Mouse (Mus musculus) CH12F3 (cell line): ENCODE data around the gene Plac9b.
"Not testable (repeated sequence)": the region's sequence is repeated elsewhere in the genome, so short reads cannot be mapped to it uniquely, and the experiment has no call there.

Experiments used
- in situ Hi-C: fragments of 300-500 bp; cut with MboI; formaldehyde crosslinking; loops from 2 replicates; pipeline ENCODE4 v1.14.3; 2020; ENCODE audit warnings: low sequenced_read_pairs

The Plac9b gene

DNA sequence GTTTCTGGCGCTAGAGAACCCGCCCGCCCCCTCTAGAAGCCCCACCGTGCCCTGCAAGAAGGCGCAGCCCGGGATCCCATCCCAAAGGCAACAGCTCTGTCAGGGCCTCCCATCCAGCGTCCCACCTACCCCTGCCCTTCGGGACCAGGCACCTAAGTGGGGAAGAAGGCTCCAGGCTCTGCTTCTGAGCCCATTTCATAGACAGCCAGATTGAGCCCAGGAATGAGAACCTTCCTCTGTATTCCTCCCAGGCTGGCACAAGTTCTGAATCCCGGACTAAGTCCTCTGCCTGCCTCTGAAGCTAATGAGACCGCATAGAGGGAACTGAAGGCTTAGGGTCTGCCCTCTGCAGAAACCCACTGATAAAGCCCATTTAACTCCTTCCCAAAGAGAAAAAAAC, at the start of gene Plac9b:
Gene Plac9b (minus strand): TSS at position 101 of the 400 bp plus-strand sequence.
- in situ Hi-C loops: not testable (repeated sequence)

DNA sequence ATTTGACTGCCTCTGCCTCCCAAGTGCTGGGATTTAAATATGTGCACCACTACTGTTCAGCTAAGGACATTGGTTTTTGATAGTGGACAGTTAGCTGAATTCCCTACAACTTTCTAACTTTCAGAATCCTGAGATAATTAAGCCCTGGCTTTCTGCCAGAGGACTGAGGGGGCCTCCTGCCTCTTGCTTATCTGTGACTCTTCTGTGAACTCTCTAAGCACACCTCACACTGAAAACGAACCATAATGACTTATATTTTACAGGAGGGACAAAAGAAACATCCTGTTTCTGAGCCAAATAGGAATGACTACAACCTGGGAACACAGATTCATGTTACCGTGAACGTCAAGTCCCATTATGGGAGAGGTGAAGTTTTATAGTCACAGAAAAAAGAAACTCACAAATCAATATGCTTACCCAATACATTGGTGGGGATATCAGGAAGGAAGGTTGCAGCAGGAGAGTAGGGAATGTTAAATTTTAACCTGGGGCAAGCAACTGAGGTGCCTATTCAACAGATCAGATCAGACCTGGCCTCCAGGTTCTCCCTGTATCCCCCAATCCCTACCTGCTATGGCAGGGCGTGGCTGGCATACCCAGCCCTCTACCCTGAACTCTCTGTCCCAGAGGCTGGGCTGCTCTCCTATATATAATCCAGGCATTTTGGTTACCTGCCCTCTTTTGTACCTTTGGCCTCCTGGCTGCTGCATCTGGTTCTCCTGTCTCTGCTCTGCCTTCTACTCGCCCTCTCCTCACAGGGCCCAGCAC, 34.1 kb upstream of the Plac9b start:
- in situ Hi-C loops: not testable (repeated sequence)

DNA sequence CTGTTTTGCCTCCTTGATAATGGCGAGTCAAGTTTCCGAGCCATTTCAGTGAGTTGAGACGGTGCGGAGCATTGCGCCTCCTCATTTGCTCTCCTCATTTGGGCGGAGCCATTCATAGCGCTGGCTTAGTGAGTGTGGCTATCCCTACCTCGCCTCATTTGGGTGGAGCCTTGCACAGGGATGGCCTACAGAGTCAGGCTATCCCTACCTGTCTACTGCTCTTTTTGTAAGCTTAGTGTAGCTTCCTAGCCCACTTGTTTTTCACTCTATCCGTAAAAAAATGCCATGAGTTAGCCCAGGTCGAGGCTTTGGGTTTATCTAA, 24.6 kb upstream of the Plac9b start, which contains the start of gene Tmem254b:
Gene Tmem254b (minus strand): TSS at position 116 of the 322 bp plus-strand sequence.
- in situ Hi-C loops: not testable (repeated sequence)

DNA sequence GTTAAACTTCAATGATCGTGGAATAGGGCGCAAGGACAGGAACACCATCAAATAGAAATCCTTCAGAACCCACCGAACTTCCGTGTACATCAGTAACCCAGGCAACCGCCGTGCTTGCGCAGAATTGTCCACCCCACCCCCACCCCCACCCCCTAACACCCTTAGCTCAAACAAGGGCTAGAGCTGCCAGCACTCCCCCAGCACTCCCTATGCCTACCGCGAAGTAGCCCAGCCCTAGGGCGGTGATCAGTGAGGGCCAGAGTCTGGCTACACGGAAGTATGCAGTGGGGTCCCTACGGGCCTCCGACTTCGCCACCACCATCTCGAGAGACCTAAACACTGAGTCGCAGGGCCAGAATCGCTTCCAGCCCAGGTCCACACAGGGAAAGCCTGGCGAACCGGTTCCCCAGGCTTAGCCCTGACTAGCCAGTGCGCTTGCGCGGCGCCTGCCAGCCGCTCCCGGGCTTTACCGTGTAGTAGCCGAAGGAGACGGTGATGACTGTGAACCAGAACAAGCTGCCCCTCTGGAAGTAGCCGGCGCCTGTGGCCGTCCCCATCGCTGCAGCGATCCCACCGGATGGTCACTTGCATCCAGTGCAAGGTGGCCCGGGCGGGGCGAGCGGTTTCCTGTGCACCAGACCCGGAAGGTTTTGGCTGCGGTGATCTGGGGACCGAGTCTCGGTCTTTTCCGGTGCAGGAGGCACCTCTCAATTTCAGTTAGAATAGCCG, 24.1 kb upstream of the Plac9b start:
- in situ Hi-C loops: not testable (repeated sequence)

DNA sequence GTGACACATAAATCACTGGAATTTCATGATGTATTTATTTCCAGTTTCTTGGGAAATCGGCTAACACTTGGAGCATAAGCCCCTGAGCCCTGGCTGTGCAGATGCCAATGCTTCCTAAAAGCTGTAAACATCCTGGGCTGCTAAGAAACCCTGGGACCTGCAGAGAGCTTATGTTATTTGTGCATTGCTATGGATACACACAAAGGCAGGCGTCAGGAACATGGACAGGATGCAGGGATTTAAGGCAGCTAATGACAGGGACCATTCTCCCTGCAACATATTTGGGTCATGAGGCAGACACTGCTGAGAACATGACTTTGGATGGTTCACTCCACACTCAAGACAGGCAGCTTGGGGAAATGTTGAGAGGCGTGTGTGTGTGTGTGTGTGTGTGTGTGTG, 15.6 kb upstream of the Plac9b start:
- in situ Hi-C loops: not testable (repeated sequence)

DNA sequence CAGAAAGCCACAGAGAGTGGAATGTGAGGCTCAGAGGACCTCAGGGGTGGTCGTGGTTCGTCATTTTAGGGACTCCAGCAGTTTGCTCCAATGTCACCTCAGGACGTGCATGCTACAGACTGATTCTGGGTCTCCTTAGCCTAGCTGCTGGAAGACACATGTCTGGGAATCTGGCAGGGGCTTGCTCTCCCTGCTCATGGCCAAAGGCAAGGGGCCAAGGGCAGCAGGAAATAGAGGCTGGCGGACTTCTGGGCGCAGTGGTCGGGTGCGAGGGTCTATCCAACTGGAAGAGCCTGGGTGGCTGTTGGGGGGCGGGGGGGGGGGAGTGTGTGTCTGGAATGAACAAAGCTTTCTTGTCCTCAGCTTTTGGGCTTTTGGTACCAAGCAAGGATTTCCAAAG, 6.1 kb upstream of the Plac9b start:
- in situ Hi-C loops: not testable (repeated sequence)

DNA sequence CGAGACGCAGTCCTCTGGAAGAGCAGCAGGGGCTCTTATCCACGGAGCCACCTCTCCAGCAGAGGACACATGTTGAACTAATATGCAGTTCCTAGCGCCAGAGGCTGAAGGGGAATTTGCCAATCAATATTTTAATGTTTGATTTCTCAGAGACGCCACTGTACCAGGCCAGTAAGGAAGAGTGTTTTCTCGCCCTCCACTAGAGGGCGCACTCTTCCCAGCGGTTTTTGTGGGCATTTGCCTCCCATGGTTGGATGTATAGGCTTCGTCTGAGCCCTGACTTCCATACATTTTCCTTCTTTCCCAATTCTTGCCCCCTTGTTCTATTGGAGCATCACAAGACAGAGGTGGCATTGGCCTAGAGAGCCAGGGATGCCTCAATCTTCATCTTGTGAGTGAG, 4.4 kb upstream of the Plac9b start:
- in situ Hi-C loops: not testable (repeated sequence)

DNA sequence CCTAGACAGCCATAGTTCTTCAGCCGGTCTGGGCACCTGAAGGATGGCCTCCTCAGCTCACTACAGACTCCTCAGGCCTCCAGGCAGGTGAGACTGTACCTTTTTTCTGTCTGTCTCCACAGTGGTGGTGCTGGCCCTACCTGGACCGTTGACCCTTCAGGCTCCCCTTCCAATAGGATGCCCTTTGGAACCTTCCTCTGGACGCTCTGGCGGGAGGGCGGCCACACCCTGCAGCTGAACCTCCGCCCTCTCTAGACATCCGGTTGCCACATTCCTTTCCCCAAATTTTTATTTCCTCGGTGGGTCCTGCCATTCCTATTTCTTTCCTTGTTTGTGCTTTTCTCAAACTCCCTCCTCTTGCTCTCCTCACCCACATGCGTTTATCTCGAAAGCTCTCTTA, 620 bp downstream of the Plac9b start:
- in situ Hi-C loops: not testable (repeated sequence)

DNA sequence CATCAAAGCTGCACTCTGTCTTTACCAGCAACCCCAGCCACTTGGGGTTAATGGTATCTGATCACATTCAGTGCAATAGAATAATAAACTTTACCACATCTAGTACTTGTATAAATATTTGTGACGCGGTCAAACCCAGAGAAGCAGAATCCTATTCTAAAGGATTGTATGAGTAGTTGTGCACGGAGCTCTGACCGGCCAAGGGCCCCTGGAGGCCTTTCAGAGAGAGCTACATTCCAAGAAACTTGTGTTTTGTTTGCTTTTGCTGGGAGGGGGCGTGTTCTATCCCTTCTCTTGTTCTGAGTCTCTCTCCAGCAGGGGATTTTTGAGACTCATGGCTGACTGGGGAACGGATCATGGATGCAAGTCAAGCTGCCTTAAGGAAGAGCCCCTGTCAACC, 7.3 kb downstream of the Plac9b start:
- in situ Hi-C loops: not testable (repeated sequence)

DNA sequence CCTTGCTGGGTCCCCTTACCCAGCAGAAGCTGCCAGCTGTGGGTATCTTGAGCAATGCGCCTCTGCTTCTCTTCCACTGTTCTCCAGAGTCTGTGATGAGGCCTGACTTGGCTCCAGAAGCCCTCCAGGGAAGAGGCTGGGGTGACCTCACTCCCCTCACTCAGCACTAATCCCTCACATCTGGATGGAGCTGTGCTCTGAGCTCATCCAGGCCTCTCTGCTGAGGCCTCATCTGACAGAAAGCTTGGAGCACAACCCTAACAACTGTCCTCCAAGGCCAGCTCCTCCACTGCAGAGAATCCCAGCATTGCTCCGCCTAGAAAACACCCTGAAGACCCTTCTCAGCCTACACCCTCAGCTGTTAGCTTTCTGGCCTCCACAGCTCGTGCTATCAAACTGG, 8.3 kb downstream of the Plac9b start:
- in situ Hi-C loops: not testable (repeated sequence)

DNA sequence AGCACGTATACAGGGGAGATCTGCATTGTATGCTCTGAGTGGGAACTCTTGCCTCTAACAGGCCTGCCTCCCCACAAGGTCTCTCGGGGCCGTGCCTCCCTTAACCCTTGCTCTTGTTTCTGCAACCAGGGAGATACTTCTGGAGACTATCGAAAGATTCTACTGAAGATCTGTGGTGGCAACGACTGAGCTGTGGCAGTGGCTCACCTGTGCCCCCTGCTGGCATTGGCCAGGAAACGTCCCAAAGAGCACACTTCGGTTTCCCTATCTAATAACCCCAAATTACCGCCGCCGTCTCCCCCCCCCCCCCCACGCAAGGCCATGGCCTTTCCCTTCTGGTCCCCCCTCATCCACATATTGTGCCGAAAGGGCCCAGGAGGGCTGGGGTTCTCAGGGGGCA, 17.0 kb downstream of the Plac9b start:
- in situ Hi-C loops: not testable (repeated sequence)

DNA sequence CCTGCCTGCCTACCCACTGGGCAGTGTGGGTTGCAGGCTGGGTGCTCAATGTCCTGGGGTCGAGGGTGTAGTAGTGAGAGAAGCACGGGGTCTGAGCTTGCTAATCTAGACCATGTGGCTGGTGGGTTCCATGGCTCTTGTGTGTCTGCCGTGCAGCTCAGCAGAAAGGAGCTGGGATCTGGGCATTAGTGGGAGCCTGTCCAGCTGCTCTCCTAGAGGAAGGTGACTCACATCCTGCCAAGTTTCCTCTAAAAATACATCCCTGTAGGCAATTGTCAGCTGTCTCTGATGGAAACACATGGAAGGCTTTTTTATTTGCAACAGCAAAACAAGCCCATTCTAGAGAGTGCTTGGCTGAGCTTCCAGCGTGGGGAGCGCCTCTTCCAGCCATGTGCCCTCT, 19.9 kb downstream of the Plac9b start:
- in situ Hi-C loops: not testable (repeated sequence)

DNA sequence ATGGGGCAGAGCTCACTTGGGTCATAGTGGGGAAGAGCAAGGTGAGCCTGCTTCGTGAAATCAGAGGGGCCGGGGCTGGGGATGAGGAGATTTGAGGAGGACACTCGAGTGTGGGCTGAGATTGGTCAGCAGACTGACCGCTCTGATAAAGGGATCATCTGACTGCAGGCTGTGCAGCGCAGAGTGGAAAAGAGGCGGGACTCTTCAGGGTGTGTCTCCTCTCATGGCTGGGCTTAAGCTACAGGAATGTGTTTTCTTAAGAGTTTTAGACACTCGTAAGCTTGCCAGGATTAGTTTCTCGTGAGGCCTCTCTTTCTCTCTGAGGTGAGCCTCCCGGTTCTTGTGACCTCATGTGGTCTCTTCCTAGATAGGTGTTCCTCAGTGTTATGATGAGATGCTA, 21.1 kb downstream of the Plac9b start:
- in situ Hi-C loops: not testable (repeated sequence)

DNA sequence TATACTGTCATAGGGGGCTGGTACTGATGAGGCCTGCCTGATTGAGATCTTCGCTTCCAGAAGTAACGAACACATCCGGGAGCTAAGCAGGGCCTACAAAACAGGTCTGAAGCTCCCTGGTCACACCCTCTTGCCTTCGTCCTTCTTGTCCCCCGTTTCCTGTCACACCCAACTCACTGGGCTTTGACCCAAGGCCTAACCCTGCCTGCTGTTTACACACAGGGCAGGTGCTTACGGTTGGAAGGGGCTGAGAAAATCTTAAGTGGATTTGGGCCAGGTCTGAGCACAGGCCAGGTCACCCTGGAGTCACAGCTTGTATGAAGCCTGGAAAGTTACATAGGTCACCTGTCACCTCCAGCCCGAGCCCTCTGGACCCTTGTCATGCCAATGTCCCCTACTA, 26.2 kb downstream of the Plac9b start:
- in situ Hi-C loops: not testable (repeated sequence)

DNA sequence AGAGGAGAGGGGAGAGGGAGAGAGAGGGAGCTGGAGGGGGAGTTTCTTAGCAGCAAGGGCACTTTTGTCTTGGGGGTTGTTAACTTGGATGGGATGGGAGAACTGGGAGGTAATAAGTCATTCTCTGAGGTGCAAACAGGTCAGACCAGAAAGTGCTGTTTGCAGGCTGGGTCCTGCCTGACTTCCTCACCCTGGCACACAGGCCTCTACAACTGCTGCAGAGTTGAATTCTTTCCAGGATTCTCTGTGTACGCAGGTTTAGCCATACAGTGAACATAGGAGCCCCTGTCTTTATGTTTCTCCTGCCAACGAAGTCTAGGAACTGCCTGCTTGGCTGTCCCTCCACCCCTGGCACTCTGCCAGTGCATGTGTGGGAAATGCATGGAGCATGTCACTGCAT, 35.2 kb downstream of the Plac9b start:
- in situ Hi-C loops: not testable (repeated sequence)

DNA sequence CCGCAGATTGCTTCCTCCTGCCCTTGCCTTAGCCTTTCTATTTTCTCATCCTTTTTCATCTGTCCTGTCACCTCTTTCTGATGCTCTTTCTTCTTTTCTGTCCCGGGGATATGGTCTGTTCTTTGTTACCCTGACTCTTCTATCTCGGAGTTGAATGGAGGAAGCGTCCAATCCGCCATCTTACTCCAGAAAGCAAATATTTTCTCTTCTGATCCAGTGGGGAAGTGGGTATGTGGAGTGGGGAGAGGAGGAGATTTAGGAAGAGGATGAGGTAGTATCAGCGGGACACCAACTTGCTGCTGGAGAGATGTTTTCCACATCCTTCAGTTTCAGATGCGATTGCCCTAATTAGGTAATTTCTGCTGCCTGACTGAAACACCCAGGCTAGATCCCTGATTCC, 63.2 kb downstream of the Plac9b start:
- in situ Hi-C loops: not testable (repeated sequence)

DNA sequence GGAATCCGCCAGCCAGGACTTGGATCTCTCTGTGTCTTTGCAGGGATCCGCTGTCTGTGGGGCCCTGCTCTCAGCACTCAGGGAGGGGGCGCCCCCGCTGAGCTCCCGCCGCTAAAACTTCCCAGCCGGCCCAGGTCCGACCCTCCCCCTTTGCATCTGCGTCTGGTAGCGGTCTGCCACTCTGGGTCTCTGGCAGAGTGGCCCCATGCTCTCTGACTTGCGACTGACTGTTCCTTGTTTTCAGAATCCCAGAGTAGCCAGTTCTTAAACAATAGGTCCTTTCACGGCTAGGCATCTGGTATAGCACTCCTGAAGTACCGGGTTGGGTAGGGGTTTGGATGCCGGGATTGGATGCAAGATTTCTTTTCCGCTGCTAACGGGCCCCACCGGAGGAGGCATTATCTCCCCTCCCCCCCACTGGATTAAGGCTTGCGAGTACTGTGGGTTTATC, 63.7 kb downstream of the Plac9b start:
- in situ Hi-C loops: not testable (repeated sequence)

DNA sequence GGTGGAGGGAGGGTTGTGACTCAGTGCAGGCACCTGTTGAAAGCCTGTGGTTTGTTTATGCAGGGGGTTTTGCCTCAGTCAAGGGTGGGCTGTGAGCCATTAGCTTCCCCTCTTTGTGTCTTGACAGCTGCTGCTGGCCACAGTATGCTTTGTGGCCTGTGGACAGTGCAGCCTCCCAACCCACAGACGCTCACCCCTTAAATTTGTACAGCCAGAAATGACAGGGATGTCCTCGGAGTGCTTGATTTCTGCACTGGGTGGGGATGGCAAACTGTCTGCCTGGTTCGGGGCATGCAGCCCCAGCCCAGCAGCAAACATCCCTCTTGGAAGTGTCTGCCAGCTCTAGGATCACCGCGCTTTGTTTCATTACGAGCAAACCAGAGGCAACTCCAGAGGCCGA, 64.1 kb downstream of the Plac9b start, which contains the start of gene Duxbl2:
Gene Duxbl2 (plus strand): TSS at position 200 of the 400 bp plus-strand sequence.
- in situ Hi-C loops: not testable (repeated sequence)
